Mouse (Mus musculus) heart, adult 2 months (tissue): ENCODE data around the gene Ube2v1. TPM values are rescaled to one million over a fixed set of nuclear protein-coding genes. Genes with fewer than 3 reads are reported as not detected.

ENCODE experiments used
- DNase-seq, 2 experiments: peaks; one replicate each; pipeline ENCODE4 v3.0.0; 2021
- H3K27ac ChIP-seq: fragments of 200-600 bp; 2 replicates; pipeline ENCODE4 v1.8.1; 2022
- H3K27me3 ChIP-seq: fragments of 200-500 bp; 2 replicates; pipeline ENCODE4 v1.6.1; 2012; ENCODE audit warnings: mild to moderate bottlenecking, low read length, inconsistent platforms, mixed read lengths; ENCODE audit not compliant: control insufficient read depth, insufficient read depth
- H3K36me3 ChIP-seq: fragments of 200-500 bp; 2 replicates; pipeline ENCODE4 v1.6.1; 2012; ENCODE audit warnings: low read length, inconsistent platforms; ENCODE audit not compliant: control insufficient read depth, insufficient read depth
- H3K4me1 ChIP-seq: fragments of 200-500 bp; 2 replicates; pipeline ENCODE4 v1.6.1; 2011; ENCODE audit warnings: low read length; ENCODE audit not compliant: control insufficient read depth, insufficient read depth
- H3K4me3 ChIP-seq: fragments of 200-600 bp; 2 replicates; pipeline ENCODE4 v1.8.1; 2022
- H3K79me2 ChIP-seq: fragments of 200-500 bp; replicated peaks from 2 replicates; pipeline ENCODE4 v1.6.1; 2012; ENCODE audit warnings: mild to moderate bottlenecking, inconsistent platforms, low read length, moderate library complexity, mixed read lengths; ENCODE audit not compliant: control insufficient read depth, insufficient read depth
- H3K9ac ChIP-seq: fragments of 200-500 bp; 2 replicates; pipeline ENCODE4 v1.6.1; 2012; ENCODE audit warnings: low read depth, mild to moderate bottlenecking, control low read depth, inconsistent platforms, low read length, mixed read lengths
- CTCF ChIP-seq: fragments of 200-600 bp; IDR thresholded peaks from 2 replicates; pipeline ENCODE4 v1.8.1; 2022; ENCODE audit warnings: antibody characterized with exemption, mild to moderate bottlenecking, moderate library complexity
- EP300 ChIP-seq: fragments of 200-500 bp; IDR thresholded peaks from 2 replicates; pipeline ENCODE4 v1.6.1; 2011; ENCODE audit warnings: low read depth, low read length, control low read depth; ENCODE audit not compliant: insufficient read depth
- POLR2A ChIP-seq: fragments of 200-500 bp; IDR thresholded peaks from 2 replicates; pipeline ENCODE4 v1.6.1; 2011; ENCODE audit warnings: mild to moderate bottlenecking, low read depth, low read length, control low read depth; ENCODE audit not compliant: insufficient read depth
- WGBS: fragments of 180-500 bp; shearing (Covaris S2); methylation state at CpG from one replicate; pipeline ENCODE4 v1.1.7; 2018; 5-methylcytosine and 5-hydroxymethylcytosine counted together
- intact Hi-C: fragments of 180-260 bp; cut with DNase I; formaldehyde crosslinking; loops from one replicate; pipeline ENCODE4 v1.15.1; 2025
- polyA plus RNA-seq: library from polyadenylated mRNA; depleted of rRNA; stranded (reverse); fragments of >200 nt; gene quantifications from 2 replicates; pipeline ENCODE4 v1.2.3, GENCODE M21; 2012
- total RNA-seq, 2 experiments: library from RNA; stranded (reverse); gene quantifications; 2 replicates each; pipeline ENCODE4 v1.2.3; 2021

Gene Ube2v1
- total and polyA plus RNA-seq, 3 experiments, result 101 to 121 (median 118) TPM

DNA sequence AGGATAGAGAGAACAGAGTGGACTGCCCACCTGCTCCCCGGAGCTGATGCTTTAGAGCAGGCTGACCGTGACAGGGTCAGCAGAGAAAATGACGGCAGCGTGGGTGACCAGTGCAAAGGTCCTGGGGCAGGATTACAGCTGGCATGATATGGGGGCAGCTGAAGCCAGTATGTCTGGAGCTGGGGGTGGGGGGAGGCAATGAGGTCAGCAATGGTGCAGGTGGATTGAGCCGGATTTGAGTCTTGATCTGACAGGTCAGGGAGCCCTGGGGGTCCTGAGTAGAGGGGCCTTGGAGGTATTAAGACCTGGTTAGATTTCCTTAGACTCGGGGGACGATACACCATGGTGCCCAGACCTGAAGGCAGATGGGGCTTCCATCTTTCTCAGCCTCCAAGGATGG is 56.3 kb downstream of the Ube2v1 start:
- H3K27ac ChIP-seq, result peak overlapping the region; percentile 20
- no peaks in the 10 kb centered on the region for H3K27me3 ChIP-seq
- no peak overlapping the region for H3K4me3 ChIP-seq
- H3K79me2 ChIP-seq, result no peaks in the 10 kb centered on the region
- H3K36me3 ChIP-seq, result no peaks in the 10 kb centered on the region
- intact Hi-C loops, result no loop called here
- H3K9ac ChIP-seq, result no peak overlapping the region
- TF ChIP-seq CTCF, result no peak
- no peak for TF ChIP-seq EP300
- TF ChIP-seq POLR2A, result no peak
- 93% methylated on average over 7 of the region's 7 CpGs for WGBS
- peaks cover 8% of the 10 kb centered on the region for H3K4me1 ChIP-seq
- DNase-seq, result peak in 1 of 2 experiments; percentile 19

DNA sequence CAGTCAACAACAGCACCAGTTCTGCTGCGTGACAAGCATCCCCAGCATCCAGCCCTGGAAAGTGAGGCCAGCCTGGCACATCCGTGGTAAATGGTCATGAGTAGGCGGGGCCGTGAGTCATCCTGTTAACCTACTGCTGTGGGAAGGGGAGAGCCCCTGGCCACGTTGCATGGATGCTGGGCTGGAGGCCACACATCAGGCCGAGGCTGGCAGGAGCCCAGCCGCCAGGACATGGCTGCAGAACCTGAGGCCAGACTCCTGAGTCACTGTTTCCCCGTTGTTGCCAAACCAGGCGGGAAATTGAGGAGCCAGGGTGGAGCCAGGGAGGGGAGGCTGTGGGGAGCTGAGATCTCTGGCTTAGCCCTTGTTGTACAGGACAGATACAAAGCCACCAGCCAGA is 57.1 kb downstream of the Ube2v1 start:
- no peaks in the 10 kb centered on the region for H3K27me3 ChIP-seq
- TF ChIP-seq POLR2A (no peak), EP300 (0 out of 2 replicates have a peak, but pooled peaks have one; percentile 23), CTCF (no peak)
- intact Hi-C loops, result no loop called here
- WGBS, result 45% methylated on average over 9 of the region's 9 CpGs
- H3K79me2 ChIP-seq, result no peaks in the 10 kb centered on the region
- no peak overlapping the region for H3K4me3 ChIP-seq
- H3K9ac ChIP-seq, result no peak overlapping the region
- H3K4me1 ChIP-seq, result peaks cover 14% of the 10 kb centered on the region
- DNase-seq, result peak; percentile 81 to 86
- H3K27ac ChIP-seq, result no peak overlapping the region; the same call in 1 of the 2 replicates
- no peaks in the 10 kb centered on the region for H3K36me3 ChIP-seq

DNA sequence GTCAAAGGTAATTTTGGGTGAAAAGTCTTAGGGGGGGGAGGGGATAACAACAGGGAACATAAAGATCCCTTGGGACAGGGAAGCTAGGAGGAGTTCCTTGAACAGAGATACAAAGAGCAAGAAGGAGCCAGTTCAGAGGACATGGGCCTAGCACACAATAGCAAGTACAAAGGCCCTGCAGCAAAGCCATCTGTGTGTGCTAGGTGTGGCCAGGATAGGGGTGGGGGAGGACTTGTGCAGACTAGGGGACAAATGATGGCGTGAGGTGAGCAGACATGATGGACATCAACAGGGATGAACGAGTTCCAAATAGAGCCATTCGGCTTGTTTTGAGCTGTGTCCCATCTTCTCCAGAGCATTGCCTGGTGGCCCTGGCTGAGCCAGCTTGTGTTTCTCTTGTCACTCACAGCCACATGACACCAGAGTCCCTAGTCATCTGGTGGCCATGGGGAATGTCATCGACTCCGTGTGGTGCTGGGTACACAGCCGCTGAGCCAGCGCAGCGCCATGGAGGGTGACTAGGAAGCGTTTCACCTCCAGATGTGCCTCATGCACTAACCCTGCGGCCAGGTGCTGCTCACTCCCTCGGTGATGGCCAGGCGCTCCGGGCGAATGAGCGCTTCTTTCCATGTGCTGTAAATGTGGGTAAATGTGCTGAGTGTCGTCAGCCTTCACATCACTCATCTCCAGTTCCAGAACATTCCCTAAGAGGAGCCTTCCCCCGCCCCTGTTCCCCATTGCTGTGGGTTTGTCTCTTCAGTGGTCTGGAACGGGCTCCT is 60.3 kb downstream of the Ube2v1 start:
- H3K9ac ChIP-seq, result no peak overlapping the region
- DNase-seq, result no peak
- 90% methylated on average over 18 of the region's 18 CpGs for WGBS
- no peak overlapping the region for H3K4me3 ChIP-seq
- TF ChIP-seq CTCF, result no peak
- no peak for TF ChIP-seq EP300
- TF ChIP-seq POLR2A, result no peak
- intact Hi-C loops, result loop anchor here (2.0 kb wide), 2 partner anchors 15 to 23 kb away; no protein-coding TSS in a partner anchor
- H3K27me3 ChIP-seq, result no peaks in the 10 kb centered on the region
- H3K36me3 ChIP-seq, result no peaks in the 10 kb centered on the region
- H3K27ac ChIP-seq, result no peak overlapping the region; the same call in 1 of the 2 replicates
- peaks cover 21% of the 10 kb centered on the region for H3K4me1 ChIP-seq
- no peaks in the 10 kb centered on the region for H3K79me2 ChIP-seq

DNA sequence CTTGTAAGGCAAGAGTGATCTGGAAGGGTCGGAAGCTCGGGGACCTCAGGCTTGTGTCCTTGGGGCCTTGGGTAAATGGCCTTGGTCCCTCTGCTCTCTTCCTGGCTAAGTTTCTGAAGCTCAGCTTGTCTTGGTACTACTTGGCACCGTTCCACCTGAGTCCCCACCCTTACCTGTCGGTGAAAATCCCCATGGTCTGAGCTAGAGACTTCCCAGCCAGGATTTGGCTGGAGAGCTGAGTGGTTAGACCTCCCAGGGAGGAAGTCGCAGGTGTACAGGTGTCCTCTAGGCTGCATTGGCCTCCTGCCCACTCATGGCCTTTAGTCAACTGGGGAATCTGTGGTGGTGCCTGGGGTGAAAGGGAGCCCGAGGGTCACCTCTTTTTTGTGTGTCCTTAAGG is 61.1 kb downstream of the Ube2v1 start:
- intact Hi-C loops, result loop anchor here (2.0 kb wide), 2 partner anchors 16 to 24 kb away; no protein-coding TSS in a partner anchor

DNA sequence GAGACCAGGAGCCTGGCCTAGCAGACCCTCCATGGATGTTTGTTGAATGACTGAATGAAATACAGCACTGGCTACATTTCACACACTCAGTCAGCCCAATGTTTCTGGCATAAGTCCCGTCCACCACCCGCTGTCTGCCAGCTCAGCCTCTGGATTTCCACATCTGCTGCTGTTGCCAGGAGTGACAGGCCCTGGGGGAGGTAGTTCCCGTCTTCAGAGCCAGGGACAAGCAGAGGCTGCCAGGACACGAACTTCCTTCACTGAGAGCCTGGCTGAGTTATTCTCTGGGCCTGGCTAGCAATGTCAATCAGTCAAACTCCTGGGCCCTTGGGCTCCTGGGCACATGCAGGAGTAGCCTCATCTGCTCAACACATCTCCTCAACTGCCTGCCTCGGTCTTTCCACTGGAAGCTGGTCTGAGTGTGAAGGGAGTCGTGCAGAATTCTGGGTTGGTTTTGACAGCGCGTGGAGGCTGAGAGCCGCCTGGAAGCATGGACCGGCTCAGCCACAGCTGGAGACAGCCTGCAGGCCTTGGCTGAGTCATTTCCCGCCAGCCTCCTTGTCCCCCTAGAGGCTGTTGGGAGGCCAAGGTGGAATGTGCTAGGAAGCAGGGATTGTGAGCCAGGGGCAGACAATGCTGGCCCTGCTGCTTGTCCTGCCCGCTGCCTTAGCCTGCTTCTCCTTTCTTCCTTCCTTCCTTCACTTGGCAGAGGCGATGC is 61.8 kb downstream of the Ube2v1 start:
- intact Hi-C loops, result loop anchor here (2.0 kb wide), 2 partner anchors 17 to 25 kb away; no protein-coding TSS in a partner anchor
- H3K4me3 ChIP-seq, result no peak overlapping the region
- no peaks in the 10 kb centered on the region for H3K36me3 ChIP-seq
- peak overlapping the region; percentile 66 for H3K27ac ChIP-seq
- no peak overlapping the region for H3K9ac ChIP-seq
- TF ChIP-seq EP300, result peak; percentile 51; the same call in 1 of the 2 replicates
- TF ChIP-seq CTCF, result peak; percentile 61
- 0 out of 2 replicates have a peak, but pooled peaks have one; percentile 7 for TF ChIP-seq POLR2A
- H3K27me3 ChIP-seq, result no peaks in the 10 kb centered on the region
- 20% methylated on average over 13 of the region's 13 CpGs for WGBS
- peak; percentile 84 to 89 for DNase-seq
- no peaks in the 10 kb centered on the region for H3K79me2 ChIP-seq
- H3K4me1 ChIP-seq, result peaks cover 18% of the 10 kb centered on the region

More for the DNA sequence above, 61.1 kb downstream of the Ube2v1 start:
- no peak for TF ChIP-seq EP300
- H3K4me3 ChIP-seq, result no peak overlapping the region
- H3K36me3 ChIP-seq, result no peaks in the 10 kb centered on the region
- no peaks in the 10 kb centered on the region for H3K79me2 ChIP-seq
- 68% methylated on average over 6 of the region's 6 CpGs for WGBS
- no peaks in the 10 kb centered on the region for H3K27me3 ChIP-seq
- no peak for DNase-seq
- H3K27ac ChIP-seq, result peak overlapping the region; percentile 66
- peaks cover 21% of the 10 kb centered on the region for H3K4me1 ChIP-seq
- no peak overlapping the region for H3K9ac ChIP-seq
